Mouse (Mus musculus): ENCODE data around the gene Nr4a1. TPM values are rescaled to one million over a fixed set of nuclear protein-coding genes. Genes with fewer than 3 reads are reported as not detected.

The Nr4a1 gene
- polyA plus RNA-seq, 1 experiment: 6.8 TPM

- Histone ChIP-seq H3K27me3 (replicated peaks) (peaks cover 4% of the 10 kb centered on the region), H3K4me3 (replicated peaks) (no peak overlapping the region), H3K4me1 (peaks cover 51% of the 10 kb centered on the region), H3K9me3 (no peaks in the 10 kb centered on the region), H3K36me3 (replicated peaks; ENCODE audit: low read length) (peaks cover 37% of the 10 kb centered on the region)
- TF ChIP-seq FLI1 (IDR thresholded peaks at IDR 0.05; ENCODE audit: low read length) (no peak), GATA1 (IDR thresholded peaks at IDR 0.05; ENCODE audit: borderline replicate concordance, low read length) (no peak)
Measured at GRCm38 (mm10) chr15:101294028-101294894, 40.2 kb downstream of the Nr4a1 start.

- TF ChIP-seq FLI1 (IDR thresholded peaks at IDR 0.05; ENCODE audit: low read length) (no peak), GATA1 (IDR thresholded peaks at IDR 0.05; ENCODE audit: borderline replicate concordance, low read length) (no peak)
- peaks cover 29% of the 10 kb centered on the region for H3K36me3 ChIP-seq (replicated peaks; ENCODE audit: low read length)
- H3K4me1 ChIP-seq: peaks cover 60% of the 10 kb centered on the region
- no peak overlapping the region for H3K4me3 ChIP-seq (replicated peaks)
- H3K27me3 ChIP-seq (replicated peaks): peaks cover 4% of the 10 kb centered on the region
- no peaks in the 10 kb centered on the region for H3K9me3 ChIP-seq
Measured at GRCm38 (mm10) chr15:101295106-101295505, 41.0 kb downstream of the Nr4a1 start.

- H3K9me3 ChIP-seq: no peaks in the 10 kb centered on the region
- peaks cover 24% of the 10 kb centered on the region for H3K36me3 ChIP-seq (replicated peaks; ENCODE audit: low read length)
- TF ChIP-seq GATA1 (IDR thresholded peaks at IDR 0.05; ENCODE audit: borderline replicate concordance, low read length): no peak
- TF ChIP-seq FLI1 (IDR thresholded peaks at IDR 0.05; ENCODE audit: low read length): no peak
- H3K4me1 ChIP-seq: peaks cover 64% of the 10 kb centered on the region
- no peak overlapping the region for H3K4me3 ChIP-seq (replicated peaks)
- peaks cover 4% of the 10 kb centered on the region for H3K27me3 ChIP-seq (replicated peaks)
Measured at GRCm38 (mm10) chr15:101295616-101296015, 41.5 kb downstream of the Nr4a1 start.

- Histone ChIP-seq H3K27me3 (replicated peaks) (peaks cover 4% of the 10 kb centered on the region), H3K36me3 (replicated peaks; ENCODE audit: low read length) (peaks cover 19% of the 10 kb centered on the region), H3K4me1 (peaks cover 66% of the 10 kb centered on the region), H3K4me3 (replicated peaks) (peak overlapping the region; percentile 36), H3K9me3 (no peaks in the 10 kb centered on the region)
- TF ChIP-seq GATA1 (IDR thresholded peaks at IDR 0.05; ENCODE audit: borderline replicate concordance, low read length) (no peak), FLI1 (IDR thresholded peaks at IDR 0.05; ENCODE audit: low read length) (no peak)
Measured at GRCm38 (mm10) chr15:101296091-101296490, 42.0 kb downstream of the Nr4a1 start.

- H3K27me3 ChIP-seq (replicated peaks): peaks cover 4% of the 10 kb centered on the region
- peaks cover 3% of the 10 kb centered on the region for H3K36me3 ChIP-seq (replicated peaks; ENCODE audit: low read length)
- peaks cover 81% of the 10 kb centered on the region for H3K4me1 ChIP-seq
- peak overlapping the region; percentile 81 for H3K4me3 ChIP-seq (replicated peaks)
- no peak for TF ChIP-seq FLI1 (IDR thresholded peaks at IDR 0.05; ENCODE audit: low read length)
- TF ChIP-seq GATA1 (IDR thresholded peaks at IDR 0.05; ENCODE audit: borderline replicate concordance, low read length): no peak
- peaks cover 8% of the 10 kb centered on the region for H3K9me3 ChIP-seq
Measured at GRCm38 (mm10) chr15:101297988-101298387, 43.9 kb downstream of the Nr4a1 start.

GRCm38 (mm10) chr15:101298550-101298949 lies 44.5 kb downstream of the Nr4a1 start:
- no peak for TF ChIP-seq GATA1 (IDR thresholded peaks at IDR 0.05; ENCODE audit: borderline replicate concordance, low read length)
- TF ChIP-seq FLI1 (IDR thresholded peaks at IDR 0.05; ENCODE audit: low read length): no peak
- Histone ChIP-seq H3K27me3 (replicated peaks) (peaks cover 3% of the 10 kb centered on the region), H3K36me3 (replicated peaks; ENCODE audit: low read length) (no peaks in the 10 kb centered on the region), H3K4me1 (peaks cover 78% of the 10 kb centered on the region), H3K9me3 (peaks cover 13% of the 10 kb centered on the region), H3K4me3 (replicated peaks) (peak overlapping the region; percentile 64)

- TF ChIP-seq GATA1 (IDR thresholded peaks at IDR 0.05; ENCODE audit: borderline replicate concordance, low read length) (no peak), FLI1 (IDR thresholded peaks at IDR 0.05; ENCODE audit: low read length) (no peak)
- Histone ChIP-seq H3K27me3 (replicated peaks) (peaks cover 2% of the 10 kb centered on the region), H3K36me3 (replicated peaks; ENCODE audit: low read length) (no peaks in the 10 kb centered on the region), H3K9me3 (peaks cover 13% of the 10 kb centered on the region), H3K4me3 (replicated peaks) (peak overlapping the region; percentile 78), H3K4me1 (peaks cover 77% of the 10 kb centered on the region)
Measured at GRCm38 (mm10) chr15:101299480-101299960, 45.5 kb downstream of the Nr4a1 start.

- Histone ChIP-seq H3K4me1 (peaks cover 71% of the 10 kb centered on the region), H3K9me3 (peaks cover 13% of the 10 kb centered on the region), H3K4me3 (replicated peaks) (no peak overlapping the region), H3K36me3 (replicated peaks; ENCODE audit: low read length) (no peaks in the 10 kb centered on the region), H3K27me3 (replicated peaks) (peaks cover 2% of the 10 kb centered on the region)
- TF ChIP-seq GATA1 (IDR thresholded peaks at IDR 0.05; ENCODE audit: borderline replicate concordance, low read length) (no peak), FLI1 (IDR thresholded peaks at IDR 0.05; ENCODE audit: low read length) (no peak)
Measured at GRCm38 (mm10) chr15:101300128-101300527, 46.1 kb downstream of the Nr4a1 start.

- no peaks in the 10 kb centered on the region for H3K36me3 ChIP-seq (replicated peaks; ENCODE audit: low read length)
- H3K27me3 ChIP-seq (replicated peaks): peaks cover 5% of the 10 kb centered on the region
- no peak for TF ChIP-seq FLI1 (IDR thresholded peaks at IDR 0.05; ENCODE audit: low read length)
- TF ChIP-seq GATA1 (IDR thresholded peaks at IDR 0.05; ENCODE audit: borderline replicate concordance, low read length): no peak
- H3K9me3 ChIP-seq: peaks cover 13% of the 10 kb centered on the region
- H3K4me3 ChIP-seq (replicated peaks): no peak overlapping the region
- H3K4me1 ChIP-seq: peaks cover 59% of the 10 kb centered on the region
Measured at GRCm38 (mm10) chr15:101302201-101302600, 48.1 kb downstream of the Nr4a1 start.

- peaks cover 56% of the 10 kb centered on the region for H3K4me1 ChIP-seq
- H3K9me3 ChIP-seq: peaks cover 13% of the 10 kb centered on the region
- no peak for TF ChIP-seq FLI1 (IDR thresholded peaks at IDR 0.05; ENCODE audit: low read length)
- no peak for TF ChIP-seq GATA1 (IDR thresholded peaks at IDR 0.05; ENCODE audit: borderline replicate concordance, low read length)
- H3K4me3 ChIP-seq (replicated peaks): no peak overlapping the region
- H3K27me3 ChIP-seq (replicated peaks): peaks cover 7% of the 10 kb centered on the region
- H3K36me3 ChIP-seq (replicated peaks; ENCODE audit: low read length): no peaks in the 10 kb centered on the region
Measured at GRCm38 (mm10) chr15:101303830-101304229, 49.8 kb downstream of the Nr4a1 start.
